Mouse (Mus musculus): ENCODE measurements at regions not wholly inside any gene's neighbourhood (a gene's known extent, or its start where the extent isn't known, plus 50 kb on each side); places are given as distances from the start of the nearest gene placed in this dataset.
A peak's percentile ranks its signal among the peaks of the same experiment; 100 is the strongest.

GRCm38 (mm10) chr13:72958616-72959518 is 301.4 kb upstream of the Irx4 start:
- ATAC-seq (ENCODE audit: low FRiP score): no peak
- Histone ChIP-seq H3K4me3 (replicated peaks) (no peak overlapping the region), H3K36me3 (no peaks in the 10 kb centered on the region), H3K4me2 (no peak overlapping the region), H3K9me3 (replicated peaks) (no peaks in the 10 kb centered on the region), H3K9ac (replicated peaks) (no peak overlapping the region), H3K4me1 (peaks cover 12% of the 10 kb centered on the region), H3K27ac (replicated peaks) (no peak overlapping the region), H3K27me3 (replicated peaks) (peaks cover 9% of the 10 kb centered on the region; the same call in 1 of the 2 replicates)
- 16% methylated on average over 15 of the region's 15 CpGs for WGBS

- H3K9me3 ChIP-seq (replicated peaks): no peaks in the 10 kb centered on the region
- H3K4me3 ChIP-seq (replicated peaks): no peak overlapping the region
- ATAC-seq (ENCODE audit: low FRiP score): no peak
- H3K27ac ChIP-seq (replicated peaks): no peak overlapping the region
- no peak overlapping the region for H3K4me2 ChIP-seq
- H3K4me1 ChIP-seq: peaks cover 12% of the 10 kb centered on the region
- peaks cover 9% of the 10 kb centered on the region; the same call in 1 of the 2 replicates for H3K27me3 ChIP-seq (replicated peaks)
- 95% methylated on average over 3 of the region's 3 CpGs for WGBS
- no peaks in the 10 kb centered on the region for H3K36me3 ChIP-seq
- no peak overlapping the region for H3K9ac ChIP-seq (replicated peaks)
Observed at GRCm38 (mm10) chr13:72961291-72961690, 299.0 kb upstream of the Irx4 start.

DNA sequence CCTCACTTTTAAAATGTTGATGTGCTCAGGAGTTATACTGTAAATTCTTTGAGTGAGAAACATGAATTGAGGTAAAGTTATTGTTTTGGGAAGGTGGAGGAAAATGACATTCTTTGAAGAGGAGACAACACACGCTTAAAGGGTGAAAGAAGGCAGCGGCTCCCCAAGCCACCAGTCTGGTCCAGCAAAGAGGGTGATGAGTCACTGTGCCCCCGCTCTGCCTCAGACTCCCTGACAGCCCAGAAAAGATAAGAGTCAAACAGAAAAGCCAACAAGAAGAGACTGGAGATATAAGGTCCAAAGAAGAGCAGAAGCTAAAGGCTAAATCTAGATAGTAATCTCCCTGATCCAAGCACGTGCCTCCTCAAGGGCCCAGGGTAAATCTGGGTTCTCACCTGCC is 288.1 kb upstream of the Irx4 start:
- Histone ChIP-seq H3K36me3 (no peaks in the 10 kb centered on the region), H3K9me3 (replicated peaks) (no peaks in the 10 kb centered on the region), H3K27ac (replicated peaks) (no peak overlapping the region), H3K9ac (replicated peaks) (no peak overlapping the region), H3K4me3 (replicated peaks) (no peak overlapping the region), H3K4me1 (no peaks in the 10 kb centered on the region), H3K4me2 (no peak overlapping the region), H3K27me3 (replicated peaks) (peaks cover 2% of the 10 kb centered on the region; the same call in 1 of the 2 replicates)
- 89% methylated on average over 4 of the region's 4 CpGs for WGBS
- ATAC-seq (ENCODE audit: low FRiP score): no peak

- H3K27me3 ChIP-seq (replicated peaks): peaks cover 2% of the 10 kb centered on the region; the same call in 1 of the 2 replicates
- H3K27ac ChIP-seq (replicated peaks): no peak overlapping the region
- WGBS: 46% methylated on average over 1 of the region's 1 CpGs
- H3K36me3 ChIP-seq: no peaks in the 10 kb centered on the region
- ATAC-seq (ENCODE audit: low FRiP score): no peak
- no peaks in the 10 kb centered on the region for H3K4me1 ChIP-seq
- H3K4me3 ChIP-seq (replicated peaks): no peak overlapping the region
- H3K9ac ChIP-seq (replicated peaks): no peak overlapping the region
- no peaks in the 10 kb centered on the region for H3K9me3 ChIP-seq (replicated peaks)
- no peak overlapping the region for H3K4me2 ChIP-seq
Observed at GRCm38 (mm10) chr13:72972894-72973293, 287.4 kb upstream of the Irx4 start.

- ATAC-seq (ENCODE audit: low FRiP score): no peak
- Histone ChIP-seq H3K9ac (replicated peaks) (no peak overlapping the region), H3K27me3 (replicated peaks) (no peaks in the 10 kb centered on the region; the same call in 1 of the 2 replicates), H3K4me2 (no peak overlapping the region), H3K27ac (replicated peaks) (no peak overlapping the region), H3K4me1 (no peaks in the 10 kb centered on the region), H3K36me3 (no peaks in the 10 kb centered on the region), H3K9me3 (replicated peaks) (no peaks in the 10 kb centered on the region), H3K4me3 (replicated peaks) (no peak overlapping the region)
- 92% methylated on average over 6 of the region's 6 CpGs for WGBS
Observed at GRCm38 (mm10) chr13:72977213-72977612, 283.1 kb upstream of the Irx4 start.

DNA sequence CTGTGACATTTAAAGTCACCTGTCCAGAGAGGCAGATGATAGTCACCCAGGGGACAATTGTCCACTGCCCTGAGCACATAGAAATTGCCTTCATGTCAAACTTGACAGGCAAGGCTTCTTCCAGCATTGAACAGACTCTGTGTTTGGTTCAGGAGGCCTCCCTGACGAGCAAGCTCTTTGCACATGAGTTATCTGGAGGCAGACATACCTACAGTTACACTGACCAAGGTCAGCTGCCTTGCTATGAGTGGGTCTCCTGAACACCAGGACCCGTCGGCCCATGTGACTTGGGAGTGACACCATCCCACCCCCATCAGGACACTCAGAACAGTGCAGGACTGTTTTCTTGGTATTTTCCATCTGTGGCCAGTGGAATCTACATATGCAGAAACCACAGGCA is 282.3 kb upstream of the Irx4 start:
- Histone ChIP-seq H3K36me3 (no peaks in the 10 kb centered on the region), H3K9ac (replicated peaks) (no peak overlapping the region), H3K4me1 (no peaks in the 10 kb centered on the region), H3K4me3 (replicated peaks) (no peak overlapping the region), H3K27ac (replicated peaks) (no peak overlapping the region), H3K27me3 (replicated peaks) (no peaks in the 10 kb centered on the region; the same call in 1 of the 2 replicates), H3K4me2 (no peak overlapping the region), H3K9me3 (replicated peaks) (no peaks in the 10 kb centered on the region)
- 84% methylated on average over 3 of the region's 3 CpGs for WGBS
- no peak for ATAC-seq (ENCODE audit: low FRiP score)

- ATAC-seq (ENCODE audit: low FRiP score): no peak
- no peaks in the 10 kb centered on the region for H3K9me3 ChIP-seq (replicated peaks)
- H3K9ac ChIP-seq (replicated peaks): no peak overlapping the region
- H3K4me1 ChIP-seq: no peaks in the 10 kb centered on the region
- H3K27ac ChIP-seq (replicated peaks): no peak overlapping the region
- H3K4me3 ChIP-seq (replicated peaks): no peak overlapping the region
- H3K36me3 ChIP-seq: no peaks in the 10 kb centered on the region
- H3K4me2 ChIP-seq: no peak overlapping the region
- no peaks in the 10 kb centered on the region; the same call in 1 of the 2 replicates for H3K27me3 ChIP-seq (replicated peaks)
Observed at GRCm38 (mm10) chr13:72978966-72979365, 281.3 kb upstream of the Irx4 start.

DNA sequence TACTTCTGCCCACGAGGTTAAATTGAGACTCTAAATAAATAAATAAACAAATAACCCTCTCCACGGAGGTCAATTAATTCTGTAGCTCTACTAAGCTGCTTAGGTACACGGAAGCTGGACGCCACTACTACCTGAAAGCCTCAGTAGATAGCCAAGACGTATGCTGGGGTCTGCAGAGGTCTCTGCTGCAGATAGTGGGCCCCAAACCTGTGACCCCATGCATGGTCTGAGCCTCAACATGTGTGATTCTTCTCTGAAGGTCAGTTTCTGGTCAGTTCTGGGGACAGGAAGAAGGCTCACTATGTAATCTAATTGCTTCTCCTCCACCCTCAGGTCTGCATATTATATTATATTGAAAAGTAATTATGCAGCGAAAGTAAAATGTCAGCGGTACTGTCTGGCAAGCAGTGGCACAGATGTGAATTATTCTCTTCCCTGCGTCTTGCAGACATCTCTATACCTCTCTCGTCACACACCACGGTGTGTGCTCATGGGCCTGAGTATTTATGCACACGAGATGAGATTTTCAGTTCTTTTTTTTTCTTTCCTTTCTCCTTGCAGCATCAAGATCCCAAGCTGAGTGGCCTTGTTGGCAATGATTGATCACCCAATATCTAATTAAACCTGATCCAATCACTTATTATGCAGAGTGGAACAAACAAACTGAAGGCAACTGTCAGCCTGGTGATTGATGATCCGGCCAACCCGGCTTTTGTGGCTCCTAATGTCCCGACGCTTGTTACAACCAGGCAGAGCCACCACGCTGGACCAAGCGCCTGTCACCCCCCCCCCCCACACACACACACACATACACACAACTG is 267.5 kb upstream of the Irx4 start:
- Histone ChIP-seq H3K9ac (replicated peaks) (no peak overlapping the region), H3K9me3 (replicated peaks) (no peaks in the 10 kb centered on the region), H3K27me3 (replicated peaks) (0 out of 2 replicates have a peak, but pooled peaks cover 5% of the 10 kb centered on the region), H3K4me3 (replicated peaks) (no peak overlapping the region), H3K4me2 (no peak overlapping the region), H3K36me3 (no peaks in the 10 kb centered on the region), H3K4me1 (peaks cover 11% of the 10 kb centered on the region; the same call in 1 of the 2 replicates), H3K27ac (replicated peaks) (no peak overlapping the region)
- peak; percentile 45; the same call in 1 of the 2 replicates for ATAC-seq (ENCODE audit: low FRiP score)
- 36% methylated on average over 17 of the region's 17 CpGs for WGBS

- ATAC-seq (ENCODE audit: low FRiP score): 0 out of 2 replicates have a peak, but pooled peaks have one; percentile 17
- peaks cover 11% of the 10 kb centered on the region; the same call in 1 of the 2 replicates for H3K4me1 ChIP-seq
- no peak overlapping the region for H3K27ac ChIP-seq (replicated peaks)
- H3K4me3 ChIP-seq (replicated peaks): no peak overlapping the region
- no peak overlapping the region for H3K4me2 ChIP-seq
- 32% methylated on average over 3 of the region's 3 CpGs for WGBS
- H3K27me3 ChIP-seq (replicated peaks): 0 out of 2 replicates have a peak, but pooled peaks cover 5% of the 10 kb centered on the region
- H3K36me3 ChIP-seq: no peaks in the 10 kb centered on the region
- H3K9me3 ChIP-seq (replicated peaks): no peaks in the 10 kb centered on the region
- no peak overlapping the region for H3K9ac ChIP-seq (replicated peaks)
Observed at GRCm38 (mm10) chr13:72993410-72993858, 266.8 kb upstream of the Irx4 start.

GRCm38 (mm10) chr13:72994538-72994937 is 265.7 kb upstream of the Irx4 start:
- H3K9ac ChIP-seq (replicated peaks): no peak overlapping the region
- H3K4me1 ChIP-seq: peaks cover 11% of the 10 kb centered on the region; the same call in 1 of the 2 replicates
- no peak overlapping the region for H3K27ac ChIP-seq (replicated peaks)
- H3K4me2 ChIP-seq: no peak overlapping the region
- no peaks in the 10 kb centered on the region for H3K9me3 ChIP-seq (replicated peaks)
- ATAC-seq (ENCODE audit: low FRiP score): no peak
- H3K27me3 ChIP-seq (replicated peaks): 0 out of 2 replicates have a peak, but pooled peaks cover 5% of the 10 kb centered on the region
- H3K36me3 ChIP-seq: no peaks in the 10 kb centered on the region
- no peak overlapping the region for H3K4me3 ChIP-seq (replicated peaks)

DNA sequence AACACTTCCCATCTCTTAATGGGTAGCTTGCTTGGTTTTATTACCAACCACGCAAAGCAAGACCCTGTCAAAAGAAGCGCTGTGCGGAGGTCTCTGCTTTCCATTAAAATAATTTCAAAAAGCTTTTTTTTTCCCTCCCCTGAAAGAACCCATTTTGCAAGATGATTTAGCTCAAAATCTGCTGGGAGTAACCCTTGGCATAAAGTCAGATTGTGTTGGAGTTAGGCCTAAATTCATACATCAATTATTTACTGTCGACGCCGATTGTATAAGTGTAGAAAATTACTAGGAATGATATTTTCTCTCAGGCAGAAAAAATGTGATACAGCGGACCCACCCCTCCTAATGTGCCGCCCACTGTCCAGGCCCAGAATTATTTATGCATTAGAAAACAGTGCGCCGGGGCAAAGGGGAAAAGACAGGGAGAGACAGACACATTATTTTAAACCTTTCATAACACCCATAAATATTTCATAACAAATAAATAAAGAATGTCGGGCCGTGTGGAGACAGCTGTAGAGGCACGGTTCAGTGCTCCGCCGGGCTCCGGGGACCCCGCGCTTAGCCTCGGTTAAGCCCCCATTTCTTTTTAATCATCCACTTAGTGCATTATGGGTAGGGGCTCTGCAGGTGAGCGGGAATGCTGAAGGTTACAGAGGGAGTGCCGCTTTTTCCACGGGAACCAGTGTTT is 251.3 kb upstream of the Irx4 start:
- Histone ChIP-seq H3K36me3 (no peaks in the 10 kb centered on the region), H3K4me2 (peak overlapping the region; percentile 46), H3K27me3 (replicated peaks) (peaks cover 9% of the 10 kb centered on the region; the same call in 1 of the 2 replicates), H3K4me3 (replicated peaks) (no peak overlapping the region; the same call in 1 of the 2 replicates), H3K9ac (replicated peaks) (no peak overlapping the region), H3K27ac (replicated peaks) (no peak overlapping the region), H3K4me1 (peaks cover 10% of the 10 kb centered on the region), H3K9me3 (replicated peaks) (no peaks in the 10 kb centered on the region)
- peak; percentile 59 for ATAC-seq (ENCODE audit: low FRiP score)
- WGBS: 32% methylated on average over 22 of the region's 22 CpGs
